Mouse (Mus musculus) C2C12 (cell line): ENCODE data around the gene Gpc5.

Experiments used
- CEBPB ChIP-seq: IDR thresholded peaks from one replicate; pipeline ENCODE4 v1.6.1; 2011; ENCODE audit warnings: low read depth, mild to moderate bottlenecking, control low read depth, moderate library complexity
- CTCF ChIP-seq: IDR thresholded peaks from one replicate; pipeline ENCODE4 v1.5.1; 2011; ENCODE audit not compliant: control insufficient read depth, insufficient read depth, insufficient read length
- FOSL1 ChIP-seq: IDR thresholded peaks from one replicate; pipeline ENCODE4 v1.8.0; 2011; ENCODE audit warnings: mild to moderate bottlenecking, low read length; ENCODE audit not compliant: poor library complexity, insufficient read depth, severe bottlenecking
- MAX ChIP-seq: IDR thresholded peaks from one replicate; pipeline ENCODE4 v1.6.1; 2011; ENCODE audit warnings: mild to moderate bottlenecking, control low read depth
- MYOD1 ChIP-seq: IDR thresholded peaks from one replicate; pipeline ENCODE4 v1.6.1; 2011; ENCODE audit warnings: low read depth; ENCODE audit not compliant: control insufficient read depth, insufficient read length
- MYOG ChIP-seq: IDR thresholded peaks from one replicate; pipeline ENCODE4 v1.6.1; 2011; ENCODE audit not compliant: control insufficient read depth, insufficient read length; ENCODE audit errors: extremely low read depth
- USF1 ChIP-seq: IDR thresholded peaks from one replicate; pipeline ENCODE4 v1.6.1; 2011; ENCODE audit warnings: low read depth, mild to moderate bottlenecking, control low read depth, moderate library complexity

GRCm38 (mm10) chr14:115410881-115411280 lies 318.9 kb downstream of the Gpc5 start:
- no peak for TF ChIP-seq FOSL1
- TF ChIP-seq CTCF: no peak
- no peak for TF ChIP-seq USF1
- no peak for TF ChIP-seq CEBPB
- TF ChIP-seq MAX: no peak
- no peak for TF ChIP-seq MYOD1
- TF ChIP-seq MYOG: no peak
